Comparison of ENCODE assay signal across 19 mouse cellular contexts in genomic region chr13:29184545-29184944, GRCm38 (mm10).
"Had no signal": no experiment of that assay in that cellular context is flagged by ENCODE, and none has a peak within 500 bp of the region (broad histone marks: within the 10 kb centered on the region; RNA-seq: fewer than 3 reads in every experiment).

No protein-coding gene starts in this region.

- H3K27me3 ChIP-seq: liver, embryonic 13.5 days; lung, embryonic 15.5 days; megakaryocyte, embryonic 14.5 days; midbrain, embryonic 12.5 days; neural tube, embryonic 13.5 days; stomach, embryonic 15.5 days had no signal

- H3K4me2 ChIP-seq: liver, embryonic 13.5 days; lung, embryonic 15.5 days; midbrain, embryonic 12.5 days; neural tube, embryonic 13.5 days; stomach, embryonic 15.5 days had no signal

- DNase-seq: kidney, postnatal 10 days; kidney, postnatal 4 days; left cerebral cortex, postnatal 4 days; liver; liver, embryonic 13.5 days; liver, postnatal 0 days; lung, postnatal 14 days; retina, postnatal 1 day; right cerebral cortex, postnatal 14 days; thymus, adult 2 months; thymus, postnatal 25 days had no signal

- H3K27ac ChIP-seq: layer of hippocampus, adult 2 months; liver, embryonic 13.5 days; lung, embryonic 15.5 days; macrophage; midbrain, embryonic 12.5 days; neural tube, embryonic 13.5 days; stomach, embryonic 15.5 days had no signal

- H3K9me3 ChIP-seq: liver, embryonic 13.5 days; lung, embryonic 15.5 days; megakaryocyte, embryonic 14.5 days; midbrain, embryonic 12.5 days; neural tube, embryonic 13.5 days; stomach, embryonic 15.5 days had no signal

- H3K36me3 ChIP-seq: liver, embryonic 13.5 days; lung, embryonic 15.5 days; midbrain, embryonic 12.5 days; neural tube, embryonic 13.5 days; stomach, embryonic 15.5 days had no signal

- H3K4me3 ChIP-seq: layer of hippocampus, adult 2 months; liver, embryonic 13.5 days; lung, embryonic 15.5 days; megakaryocyte, embryonic 14.5 days; midbrain, embryonic 12.5 days; neural tube, embryonic 13.5 days; stomach, embryonic 15.5 days had no signal

- H3K9ac ChIP-seq: liver, embryonic 13.5 days; liver, postnatal 0 days; lung, embryonic 15.5 days; midbrain, embryonic 12.5 days; neural tube, embryonic 13.5 days; stomach, embryonic 15.5 days had no signal

- ATAC-seq: liver, postnatal 0 days; midbrain, embryonic 16.5 days had no signal

- H3K4me1 ChIP-seq: liver, embryonic 13.5 days; lung, embryonic 15.5 days; megakaryocyte, embryonic 14.5 days; neural tube, embryonic 13.5 days; stomach, embryonic 15.5 days had no signal
